Mouse (Mus musculus) megakaryocyte-erythroid progenitor cell, adult 5 weeks (primary cell): ENCODE results near the gene Gm4969. TPM values are rescaled to one million over a fixed set of nuclear protein-coding genes. Genes with fewer than 3 reads are reported as not detected.

Experiments
- polyA plus RNA-seq: library from polyadenylated mRNA; stranded (reverse); fragments of >175 nt; gene quantifications from 2 replicates; pipeline ENCODE4 v1.2.3, GENCODE M21; 2012

Gm4969 gene
- 0.06 TPM in 1 of 2 replicates, not detected in the other for polyA plus RNA-seq

GRCm38 (mm10) chr7:19118028-19118771 lies at the start of gene Gm4969:
Gm4969 (minus strand) TSS chr7:19118368.

GRCm38 (mm10) chr7:19165656-19166423 lies 47.7 kb upstream of the Gm4969 start, which contains the start of gene Gipr:
Gipr (minus strand) TSS chr7:19166127.

GRCm38 (mm10) chr7:19149626-19150025 lies 31.5 kb upstream of the Gm4969 start, which contains the start of gene Snrpd2:
Snrpd2 (plus strand) TSS chr7:19149722.

GRCm38 (mm10) chr7:19148875-19149541 lies 30.8 kb upstream of the Gm4969 start, which contains the start of gene Qpctl:
Qpctl (minus strand) TSS chr7:19149291.

GRCm38 (mm10) chr7:19119631-19120429 lies 1.7 kb upstream of the Gm4969 start, which contains the start of gene Fbxo46:
Fbxo46 (plus strand) TSS chr7:19119859.

GRCm38 (mm10) chr7:19094471-19094825 lies 23.7 kb downstream of the Gm4969 start, which contains the start of gene Six5:
Six5 (plus strand) TSS chr7:19094594.

GRCm38 (mm10) chr7:19083701-19084100 lies 34.5 kb downstream of the Gm4969 start, which contains the start of gene Dmpk:
Dmpk (plus strand) TSS chr7:19083849.

GRCm38 (mm10) chr7:19075723-19076585 lies 42.2 kb downstream of the Gm4969 start, which contains the start of gene Dmwd:
Dmwd (plus strand) TSS chr7:19076227.

GRCm38 (mm10) chr7:19054047-19054776 lies 64.0 kb downstream of the Gm4969 start, which contains the start of gene Rsph6a:
Rsph6a (plus strand) TSS chr7:19054690.

Other genes with a start within 250 kb of the Gm4969 start
- gene Pglyrp1, start 247.0 kb downstream of the Gm4969 start, polyA plus RNA-seq, result 194 and 247 TPM in 2 replicates
- 61.5 and 67.8 TPM in 2 replicates for gene Ccdc61, start 208.0 kb downstream of the Gm4969 start, polyA plus RNA-seq
- gene Nova2, start 192.5 kb downstream of the Gm4969 start, polyA plus RNA-seq, result 0.02 and 0.05 TPM in 2 replicates
- not detected in 2 replicates for gene Nanos2, start 131.0 kb downstream of the Gm4969 start, polyA plus RNA-seq
- gene Mypop, start 127.1 kb downstream of the Gm4969 start, polyA plus RNA-seq, result 0.44 and 0.51 TPM in 2 replicates
- 99.0 and 114 TPM in 2 replicates for gene Irf2bp1, start 114.3 kb downstream of the Gm4969 start, polyA plus RNA-seq
- gene Foxa3, start 94.8 kb downstream of the Gm4969 start, polyA plus RNA-seq, result not detected in 2 replicates
- 198 and 236 TPM in 2 replicates for gene Sympk, start 94.0 kb downstream of the Gm4969 start, polyA plus RNA-seq
- 0.05 TPM in 1 of 2 replicates, not detected in the other for gene Rsph6a, start 63.7 kb downstream of the Gm4969 start, polyA plus RNA-seq
- gene Dmwd, start 42.1 kb downstream of the Gm4969 start, polyA plus RNA-seq, result 41.0 and 66.8 TPM in 2 replicates
- 13.5 and 23.0 TPM in 2 replicates for gene Dmpk, start 34.5 kb downstream of the Gm4969 start, polyA plus RNA-seq
- 13.5 and 23.0 TPM in 2 replicates for gene Six5, start 23.8 kb downstream of the Gm4969 start, polyA plus RNA-seq
- gene Fbxo46, start 1.5 kb upstream of the Gm4969 start, polyA plus RNA-seq, result 16.3 and 20.9 TPM in 2 replicates
- 11.6 and 14.2 TPM in 2 replicates for gene Qpctl, start 30.9 kb upstream of the Gm4969 start, polyA plus RNA-seq
- 52.2 and 53.2 TPM in 2 replicates for gene Snrpd2, start 31.4 kb upstream of the Gm4969 start, polyA plus RNA-seq
- 0.02 and 0.15 TPM in 2 replicates for gene Gipr, start 47.8 kb upstream of the Gm4969 start, polyA plus RNA-seq
- gene Eml2, start 58.1 kb upstream of the Gm4969 start, polyA plus RNA-seq, result 19.2 and 24.7 TPM in 2 replicates
- gene Gpr4, start 94.2 kb upstream of the Gm4969 start, polyA plus RNA-seq, result 0.10 and 0.34 TPM in 2 replicates
- 15.0 and 16.4 TPM in 2 replicates for gene Opa3, start 110.0 kb upstream of the Gm4969 start, polyA plus RNA-seq
- gene Vasp, start 153.4 kb upstream of the Gm4969 start, polyA plus RNA-seq, result 292 and 301 TPM in 2 replicates
- gene Ppm1n, start 161.7 kb upstream of the Gm4969 start, polyA plus RNA-seq, result 0.04 and 1.4 TPM in 2 replicates
- gene Rtn2, start 164.3 kb upstream of the Gm4969 start, polyA plus RNA-seq, result 0.21 and 0.27 TPM in 2 replicates
- 1,389 and 2,050 TPM in 2 replicates for gene Fosb, start 191.7 kb upstream of the Gm4969 start, polyA plus RNA-seq
- 101 and 103 TPM in 2 replicates for gene Ercc1, start 226.4 kb upstream of the Gm4969 start, polyA plus RNA-seq
- 27.5 and 29.4 TPM in 2 replicates for gene Cd3eap, start 241.1 kb upstream of the Gm4969 start, polyA plus RNA-seq
- 25.2 and 26.0 TPM in 2 replicates for gene Ppp1r13l, start 241.4 kb upstream of the Gm4969 start, polyA plus RNA-seq